Mouse (Mus musculus) olfactory bulb, adult 2 months (tissue): Measurements from ENCODE around the gene Bok.

Experiments used
- CTCF ChIP-seq: fragments of 200-500 bp; IDR thresholded peaks from 2 replicates; pipeline ENCODE4 v1.5.1; 2012; ENCODE audit warnings: low read depth, mild to moderate bottlenecking, low read length, moderate library complexity; ENCODE audit not compliant: insufficient read depth
- POLR2A ChIP-seq: fragments of 200-500 bp; IDR thresholded peaks from 2 replicates; pipeline ENCODE4 v1.6.1; 2012; ENCODE audit warnings: mild to moderate bottlenecking, low read depth, low read length, moderate library complexity; ENCODE audit not compliant: insufficient read depth

GRCm38 (mm10) chr1:93742910-93743309, 57.5 kb downstream of the Bok start:
- TF ChIP-seq POLR2A (no peak), CTCF (no peak)
